9 mouse cellular contexts compared by ENCODE assay signal in the genomic region with DNA sequence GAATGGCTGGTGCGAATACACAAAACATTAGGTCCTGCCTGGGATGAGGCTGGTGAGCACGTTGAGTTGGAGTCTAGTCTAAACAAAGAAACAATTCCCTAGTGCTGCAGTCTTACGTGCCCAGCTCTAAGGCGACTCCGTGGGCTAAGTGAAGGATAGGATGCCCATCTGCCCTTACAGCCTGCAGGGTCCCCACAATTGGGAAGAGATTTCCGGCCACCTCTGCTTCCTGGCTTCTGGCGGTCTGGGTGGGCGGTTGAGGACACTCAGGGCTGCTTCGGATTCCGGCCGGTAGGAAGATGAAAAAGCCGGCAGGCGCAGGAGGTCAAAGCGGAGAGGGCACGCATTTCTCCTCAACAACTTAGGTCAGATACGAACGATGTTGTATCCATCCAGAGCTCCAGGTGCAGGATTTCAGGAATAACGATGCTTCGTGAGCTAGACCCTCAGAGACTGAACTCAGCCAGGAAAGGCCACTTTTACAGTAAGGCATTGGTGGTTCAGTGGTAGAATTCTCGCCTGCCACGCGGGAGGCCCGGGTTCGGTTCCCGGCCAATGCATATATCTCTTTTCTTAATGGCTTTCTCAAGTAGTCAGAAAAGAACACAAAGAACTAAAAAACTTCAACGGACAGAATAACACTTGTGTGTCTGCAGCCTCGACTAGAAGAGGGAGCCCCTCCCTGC. TPM values are rescaled to one million over a fixed set of nuclear protein-coding genes. Genes with fewer than 3 reads are reported as not detected.
DNase-seq lines count a peak whose midpoint lies in the region; ATAC-seq lines count a peak whose summit lies in the region.
"Had no signal": no experiment of that assay in that cellular context is flagged by ENCODE, and none has a peak within 500 bp of the region (broad histone marks: within the 10 kb centered on the region; RNA-seq: fewer than 3 reads in every experiment).

No protein-coding gene starts in this region.

- H3K27ac ChIP-seq in forebrain, embryonic 10.5 days = peak overlapping the region; percentile 86
- no peak overlapping the region for H3K27ac ChIP-seq in heart, embryonic 15.5 days
- no peak overlapping the region for H3K27ac ChIP-seq in liver, embryonic 13.5 days
- H3K27ac ChIP-seq in stomach, embryonic 14.5 days (ENCODE audit: low read length) = peak overlapping the region; percentile 33; the same call in 1 of the 2 replicates

- H3K9me3 ChIP-seq in forebrain, embryonic 10.5 days = no peaks in the 10 kb centered on the region
- H3K9me3 ChIP-seq in heart, embryonic 15.5 days (replicated peaks) = no peaks in the 10 kb centered on the region
- H3K9me3 ChIP-seq in liver, embryonic 13.5 days (replicated peaks) = no peaks in the 10 kb centered on the region
- H3K9me3 ChIP-seq in stomach, embryonic 14.5 days (ENCODE audit: control insufficient read depth, low read depth, low read length) = no peaks in the 10 kb centered on the region

- H3K4me2 ChIP-seq in heart, embryonic 15.5 days = peak overlapping the region; percentile 83
- peak overlapping the region; percentile 88 for H3K4me2 ChIP-seq in liver, embryonic 13.5 days
- H3K4me2 ChIP-seq in stomach, embryonic 14.5 days (replicated peaks; ENCODE audit: low read depth, low read length) = peak overlapping the region; percentile 85

- peak; percentile 92 for ATAC-seq in CD4-positive, CD25-positive, alpha-beta regulatory T cell, adult 4 months
- ATAC-seq in heart, embryonic 15.5 days (replicated peaks; ENCODE audit: insufficient number of reproducible peaks, insufficient read depth, low FRiP score, low read depth) = peak; percentile 82
- ATAC-seq in liver, embryonic 13.5 days (ENCODE audit: low read depth) = peak; percentile 84
- peak; percentile 92 for ATAC-seq in stomach, embryonic 14.5 days (ENCODE audit: insufficient number of reproducible peaks, insufficient read depth, low FRiP score, low read depth)

- WGBS in forebrain, embryonic 10.5 days = under 1% methylated on average over 27 of the region's 27 CpGs
- under 1% methylated on average over 27 of the region's 27 CpGs for WGBS in heart, embryonic 15.5 days
- WGBS in liver, embryonic 13.5 days (ENCODE audit: insufficient replicate concordance) = under 1% methylated on average over 27 of the region's 27 CpGs
- WGBS in stomach, embryonic 14.5 days = under 1% methylated on average over 27 of the region's 27 CpGs

- peak overlapping the region; percentile 57 for H3K4me3 ChIP-seq in forebrain, embryonic 10.5 days
- H3K4me3 ChIP-seq in heart, embryonic 15.5 days = peak overlapping the region; percentile 71
- peak overlapping the region; percentile 71 for H3K4me3 ChIP-seq in liver, embryonic 13.5 days (replicated peaks)
- H3K4me3 ChIP-seq in stomach, embryonic 14.5 days (ENCODE audit: low read depth, low read length) = peak overlapping the region; percentile 68

- peaks cover 21% of the 10 kb centered on the region for H3K36me3 ChIP-seq in forebrain, embryonic 10.5 days (replicated peaks)
- H3K36me3 ChIP-seq in heart, embryonic 15.5 days = no peaks in the 10 kb centered on the region
- H3K36me3 ChIP-seq in liver, embryonic 13.5 days = no peaks in the 10 kb centered on the region; the same call in 1 of the 2 replicates
- H3K36me3 ChIP-seq in stomach, embryonic 14.5 days (ENCODE audit: control insufficient read depth, insufficient read depth, low read length) = peaks cover 3% of the 10 kb centered on the region; the same call in 1 of the 2 replicates

- H3K9ac ChIP-seq in heart, embryonic 15.5 days = peak overlapping the region; percentile 53
- peak overlapping the region; percentile 70 for H3K9ac ChIP-seq in liver, embryonic 13.5 days
- H3K9ac ChIP-seq in stomach, embryonic 14.5 days (replicated peaks; ENCODE audit: low read depth, low read length) = peak overlapping the region; percentile 40; the same call in 1 of the 2 replicates

- peaks cover 9% of the 10 kb centered on the region; the same call in 1 of the 2 replicates for H3K27me3 ChIP-seq in forebrain, embryonic 10.5 days (ENCODE audit: poor library complexity, severe bottlenecking)
- H3K27me3 ChIP-seq in heart, embryonic 15.5 days = no peaks in the 10 kb centered on the region
- H3K27me3 ChIP-seq in liver, embryonic 13.5 days = no peaks in the 10 kb centered on the region; the same call in 1 of the 2 replicates
- no peaks in the 10 kb centered on the region for H3K27me3 ChIP-seq in stomach, embryonic 14.5 days (ENCODE audit: control insufficient read depth, insufficient read depth, low read length)

- H3K4me1 ChIP-seq in forebrain, embryonic 10.5 days = peaks cover 42% of the 10 kb centered on the region
- peaks cover 27% of the 10 kb centered on the region for H3K4me1 ChIP-seq in heart, embryonic 15.5 days (replicated peaks)
- H3K4me1 ChIP-seq in liver, embryonic 13.5 days (replicated peaks) = peaks cover 55% of the 10 kb centered on the region
- H3K4me1 ChIP-seq in stomach, embryonic 14.5 days (ENCODE audit: control insufficient read depth, insufficient read depth, low read length) = peaks cover 10% of the 10 kb centered on the region; the same call in 1 of the 2 replicates

- peak; percentile 60 for DNase-seq in c-Kit-positive CD71-negative TER-119-negative erythroid progenitor cells, embryonic 14.5 days (ENCODE audit: low read depth)
- peak; percentile 92 for DNase-seq in forebrain, embryonic 10.5 days (ENCODE audit: extremely low spot score, low spot score)
- DNase-seq in kidney, postnatal 14 days = peak; percentile 86
- DNase-seq in liver, embryonic 13.5 days = peak; percentile 75
- peak; percentile 81 to 87 for DNase-seq in natural killer cell, adult 2 months (ENCODE audit: low spot score in 2 of 2)

RNA-seq across cellular contexts. Expression of a gene that starts 6.1 kb away (rescaled TPM):
- polyA plus RNA-seq in CD4-positive, CD25-positive, alpha-beta regulatory T cell, adult 4 months (2017; shearing (Covaris generic)) = not detected
- 7.6 and 14.8 TPM in 2 replicates for polyA plus RNA-seq in forebrain, embryonic 10.5 days (2016; fragmentation: Nextera tagmentation; extraction: Ambion mirVana)
- 4.1 and 11.9 TPM in 2 replicates for polyA plus RNA-seq in heart, embryonic 15.5 days (2015; fragmentation: Nextera tagmentation; extraction: Ambion mirVana)
- polyA plus RNA-seq in liver, embryonic 13.5 days (2015; fragmentation: Nextera tagmentation; extraction: Ambion mirVana) = 1.8 and 7.8 TPM in 2 replicates
- 13.2 and 13.8 TPM in 2 replicates for polyA plus RNA-seq in stomach, embryonic 14.5 days (2014; fragmentation: Nextera tagmentation; extraction: Ambion mirVana)
- polyA plus RNA-seq: gonadal fat pad, adult 2 months had no signal

RNA-seq across cellular contexts. Expression of a gene that starts 29.3 kb away (rescaled TPM):
- 10 to 100 TPM; 18.6 to 38.6 TPM for polyA plus RNA-seq in CD4-positive, CD25-positive, alpha-beta regulatory T cell, adult 4 months (2017; shearing (Covaris generic))
- polyA plus RNA-seq in forebrain, embryonic 10.5 days (2016; fragmentation: Nextera tagmentation; extraction: Ambion mirVana) = 87.6 and 91.2 TPM in 2 replicates
- 28.5 and 37.9 TPM in 2 replicates for polyA plus RNA-seq in heart, embryonic 15.5 days (2015; fragmentation: Nextera tagmentation; extraction: Ambion mirVana)
- 55.5 and 66.2 TPM in 2 replicates for polyA plus RNA-seq in liver, embryonic 13.5 days (2015; fragmentation: Nextera tagmentation; extraction: Ambion mirVana)
- polyA plus RNA-seq in stomach, embryonic 14.5 days (2014; fragmentation: Nextera tagmentation; extraction: Ambion mirVana) = 43.2 and 52.0 TPM in 2 replicates

RNA-seq across cellular contexts. Expression of a gene that starts 30.0 kb away (rescaled TPM):
- polyA plus RNA-seq in CD4-positive, CD25-positive, alpha-beta regulatory T cell, adult 4 months (2017; shearing (Covaris generic)) = not detected
- polyA plus RNA-seq in forebrain, embryonic 10.5 days (2016; fragmentation: Nextera tagmentation; extraction: Ambion mirVana) = 1.6 and 2.9 TPM in 2 replicates
- polyA plus RNA-seq in heart, embryonic 15.5 days (2015; fragmentation: Nextera tagmentation; extraction: Ambion mirVana) = not detected in 2 replicates
- not detected in 2 replicates for polyA plus RNA-seq in liver, embryonic 13.5 days (2015; fragmentation: Nextera tagmentation; extraction: Ambion mirVana)
- polyA plus RNA-seq in stomach, embryonic 14.5 days (2014; fragmentation: Nextera tagmentation; extraction: Ambion mirVana) = not detected in 2 replicates

RNA-seq across cellular contexts. Expression of a gene that starts 30.7 kb away (rescaled TPM):
- 10 to 100 TPM in 1 of 2 experiments, 1 to 10 TPM in 1; 5.5 to 12.0 TPM for polyA plus RNA-seq in CD4-positive, CD25-positive, alpha-beta regulatory T cell, adult 4 months (2017; shearing (Covaris generic))
- 11.8 and 12.4 TPM in 2 replicates for polyA plus RNA-seq in forebrain, embryonic 10.5 days (2016; fragmentation: Nextera tagmentation; extraction: Ambion mirVana)
- 3.3 and 4.1 TPM in 2 replicates for polyA plus RNA-seq in heart, embryonic 15.5 days (2015; fragmentation: Nextera tagmentation; extraction: Ambion mirVana)
- polyA plus RNA-seq in liver, embryonic 13.5 days (2015; fragmentation: Nextera tagmentation; extraction: Ambion mirVana) = 3.4 and 4.0 TPM in 2 replicates
- 6.2 and 7.7 TPM in 2 replicates for polyA plus RNA-seq in stomach, embryonic 14.5 days (2014; fragmentation: Nextera tagmentation; extraction: Ambion mirVana)

RNA-seq across cellular contexts. Expression of a gene that starts 32.2 kb away (rescaled TPM):
- polyA plus RNA-seq in CD4-positive, CD25-positive, alpha-beta regulatory T cell, adult 4 months (2017; shearing (Covaris generic)) = 10 to 100 TPM in 1 of 2 experiments, 1 to 10 TPM in 1; 7.2 to 11.4 TPM
- 11.9 and 12.3 TPM in 2 replicates for polyA plus RNA-seq in forebrain, embryonic 10.5 days (2016; fragmentation: Nextera tagmentation; extraction: Ambion mirVana)
- polyA plus RNA-seq in heart, embryonic 15.5 days (2015; fragmentation: Nextera tagmentation; extraction: Ambion mirVana) = 10.2 and 11.9 TPM in 2 replicates
- 2.9 and 3.9 TPM in 2 replicates for polyA plus RNA-seq in liver, embryonic 13.5 days (2015; fragmentation: Nextera tagmentation; extraction: Ambion mirVana)
- polyA plus RNA-seq in stomach, embryonic 14.5 days (2014; fragmentation: Nextera tagmentation; extraction: Ambion mirVana) = 7.5 and 8.6 TPM in 2 replicates

Comparison
In these comparisons a context has a peak if more than half of its experiments do, and no peak if none do; other contexts are left out.
1. H3K27ac ChIP-seq: peak in forebrain, embryonic 10.5 days (single experiment) and stomach, embryonic 14.5 days (single experiment); none in heart, embryonic 15.5 days (single experiment) and liver, embryonic 13.5 days (single experiment).
2. Peak in every context shown above with its lines, with median percentiles within 50 percentile points of each other: ATAC-seq, DNase-seq, H3K4me3 ChIP-seq, H3K4me2 ChIP-seq and H3K9ac ChIP-seq.